Mouse (Mus musculus) v-Abl transformed pro-B cells (cell line): ENCODE data around the gene Zfp248.

ENCODE experiments used
- in situ Hi-C, 2 experiments: fragments of 400-800 bp; cut with MboI; formaldehyde crosslinking; loops; one replicate each; pipeline ENCODE4 v1.15.1; 2025; ENCODE audit not compliant: unreplicated experiment in 2 of 2

Zfp248 gene

GRCm38 (mm10) chr6:118455042-118455631 lies at the start of gene Zfp248:
Zfp248 (minus strand) TSS chr6:118455528.
- in situ Hi-C loops = no loop called here

- in situ Hi-C loops = no loop called here
Observed at GRCm38 (mm10) chr6:118499010-118499409, 43.7 kb upstream of the Zfp248 start.

GRCm38 (mm10) chr6:118482125-118482524 lies 26.8 kb upstream of the Zfp248 start:
- in situ Hi-C loops = no loop called here

GRCm38 (mm10) chr6:118478957-118479708 lies 23.8 kb upstream of the Zfp248 start, which contains the start of gene Zfp9:
Zfp9 (minus strand) TSS chr6:118479320.
- in situ Hi-C loops = no loop called here

GRCm38 (mm10) chr6:118477875-118478785 lies 22.8 kb upstream of the Zfp248 start:
- in situ Hi-C loops = no loop called here

- in situ Hi-C loops = no loop called here
Observed at GRCm38 (mm10) chr6:118462069-118462705, 6.9 kb upstream of the Zfp248 start.

- in situ Hi-C loops = no loop called here
Observed at GRCm38 (mm10) chr6:118457726-118458125, 2.4 kb upstream of the Zfp248 start.

GRCm38 (mm10) chr6:118454452-118454851 lies 876 bp downstream of the Zfp248 start:
- in situ Hi-C loops = no loop called here

- in situ Hi-C loops = no loop called here
Observed at GRCm38 (mm10) chr6:118431502-118431901, 23.8 kb downstream of the Zfp248 start.

- in situ Hi-C loops = no loop called here
Observed at GRCm38 (mm10) chr6:118426666-118427065, 28.7 kb downstream of the Zfp248 start.

GRCm38 (mm10) chr6:118419050-118419920 lies 36.0 kb downstream of the Zfp248 start, which contains the start of gene Bms1:
Bms1 (minus strand) TSS chr6:118419474.
- in situ Hi-C loops = loop anchor here (10.0 to 25.0 kb wide), 3 partner anchors 564 to 1018 kb away; partner anchors contain the start of gene Lrtm2 (in 1 of the 2)

- in situ Hi-C loops = loop anchor here (10.0 to 25.0 kb wide), 3 partner anchors 556 to 1027 kb away; partner anchors contain the start of gene Lrtm2 (in 1 of the 2)
Observed at GRCm38 (mm10) chr6:118410428-118410827, 44.9 kb downstream of the Zfp248 start.

GRCm38 (mm10) chr6:118408510-118408909 lies 46.8 kb downstream of the Zfp248 start:
- in situ Hi-C loops = loop anchor here (25.0 kb wide), 2 partner anchors 929 to 1029 kb away; partner anchors contain the start of gene Lrtm2 (in 1 of the 2)

GRCm38 (mm10) chr6:118406421-118406820 lies 48.9 kb downstream of the Zfp248 start:
- in situ Hi-C loops = loop anchor here (25.0 kb wide), 2 partner anchors 931 to 1031 kb away; partner anchors contain the start of gene Lrtm2 (in 1 of the 2)

- in situ Hi-C loops = no loop called here
Observed at GRCm38 (mm10) chr6:118390746-118391145, 64.6 kb downstream of the Zfp248 start.

GRCm38 (mm10) chr6:118385962-118386361 lies 69.4 kb downstream of the Zfp248 start:
- in situ Hi-C loops = loop anchor here (5.0 to 10.0 kb wide), 2 partner anchors 324 to 541 kb away; partner anchors contain the start of gene Zfp637 (in 1 of the 2)

GRCm38 (mm10) chr6:118381234-118381633 lies 74.1 kb downstream of the Zfp248 start:
- in situ Hi-C loops = loop anchor here (5.0 to 10.0 kb wide), 4 partner anchors 314 to 536 kb away; partner anchors contain the start of gene Zfp637 (in 1 of the 2)

GRCm38 (mm10) chr6:118380630-118381029 lies 74.7 kb downstream of the Zfp248 start:
- in situ Hi-C loops = loop anchor here (5.0 to 10.0 kb wide), 4 partner anchors 313 to 536 kb away; partner anchors contain the start of gene Zfp637 (in 1 of the 2)
